29 mouse cellular contexts compared by ENCODE assay signal in genomic region chr10:63432099-63432498, GRCm38 (mm10). TPM values are rescaled to one million over a fixed set of nuclear protein-coding genes. Genes with fewer than 3 reads are reported as not detected.
DNase-seq lines count a peak whose midpoint lies in the region; ATAC-seq and TF ChIP-seq lines count a peak whose summit lies in the region.
"Had no signal": no experiment of that assay in that cellular context is flagged by ENCODE, and none has a peak within 500 bp of the region (broad histone marks: within the 10 kb centered on the region; RNA-seq: fewer than 3 reads in every experiment).

No protein-coding gene starts in this region.

- no peak for TF ChIP-seq CTCF in MEL (IDR thresholded peaks at IDR 0.05 in 2 of 3, conservative IDR thresholded peaks at IDR 0.05 in 1 of 3; ENCODE audit: control insufficient read depth in 1 of 3, insufficient read depth in 1 of 3, low read depth in 2 of 3, low read length in 3 of 3, poor library complexity in 1 of 3, severe bottlenecking in 1 of 3)

- peak; percentile 58 for DNase-seq in heart, adult 11 months
- no peak for DNase-seq in heart, adult 8-10 months (ENCODE audit: low spot score)
- DNase-seq in MEL (ENCODE audit: low read depth, low spot score) = no peak
- DNase-seq: adrenal gland, adult 2 months; adrenal gland, postnatal 10 days; adrenal gland, postnatal 25 days; B cell, adult 2 months; cerebellum, adult 11 months; cerebellum, adult 18-20 months; cerebellum, adult 8-10 months; cerebellum, postnatal 14 days; cerebellum, postnatal 36 days; embryo, embryonic 11 days had no signal

- no peaks in the 10 kb centered on the region for H3K27me3 ChIP-seq in megakaryocyte, embryonic 14.5 days (replicated peaks)
- no peaks in the 10 kb centered on the region for H3K27me3 ChIP-seq in MEL (ENCODE audit: control insufficient read depth in 1 of 2, insufficient read depth in 2 of 2, low read length in 2 of 2)
- H3K27me3 ChIP-seq: CH12.LX; embryonic facial prominence, embryonic 13.5 days; embryonic facial prominence, embryonic 15.5 days; forebrain, embryonic 12.5 days had no signal

- H3K4me3 ChIP-seq in megakaryocyte, embryonic 14.5 days (replicated peaks) = peak overlapping the region; percentile 10
- no peak overlapping the region for H3K4me3 ChIP-seq in MEL (ENCODE audit: control insufficient read depth in 1 of 2, insufficient read depth in 1 of 2, low read depth in 2 of 2, low read length in 2 of 2)
- H3K4me3 ChIP-seq: embryonic facial prominence, embryonic 13.5 days; embryonic facial prominence, embryonic 15.5 days; erythroblast, embryonic 14.5 days; forebrain, embryonic 10.5 days; forebrain, embryonic 12.5 days had no signal

- TF ChIP-seq POLR2A in MEL (IDR thresholded peaks at IDR 0.05; ENCODE audit: control insufficient read depth in 1 of 2, insufficient read depth in 1 of 2, low read depth in 1 of 2, low read length in 2 of 2, poor library complexity in 1 of 2) = no peak

- TF ChIP-seq EP300 in MEL (IDR thresholded peaks at IDR 0.05; ENCODE audit: low read depth in 1 of 2, low read length in 2 of 2) = no peak

- H3K4me1 ChIP-seq in megakaryocyte, embryonic 14.5 days = peaks cover 22% of the 10 kb centered on the region
- H3K4me1 ChIP-seq in MEL (ENCODE audit: control insufficient read depth in 1 of 2, insufficient read depth in 2 of 2, low read length in 2 of 2) = peaks cover 17 to 34% of the 10 kb centered on the region in 2 experiments
- H3K4me1 ChIP-seq: embryonic facial prominence, embryonic 13.5 days; forebrain, embryonic 12.5 days had no signal

- no peak overlapping the region for H3K9ac ChIP-seq in MEL (ENCODE audit: control insufficient read depth, low read depth, low read length, poor library complexity, severe bottlenecking)
- H3K9ac ChIP-seq: embryonic facial prominence, embryonic 13.5 days; embryonic facial prominence, embryonic 15.5 days; forebrain, embryonic 12.5 days had no signal

- TF ChIP-seq RAD21 in MEL (IDR thresholded peaks at IDR 0.05; ENCODE audit: low read depth, low read length) = no peak

- ATAC-seq in megakaryocyte, adult 5-6 weeks (ENCODE audit: poor library complexity, severe bottlenecking) = no peak
- ATAC-seq: CD4-positive, CD25-positive, alpha-beta regulatory T cell, adult 4 months; forebrain, embryonic 14.5 days; forebrain, embryonic 16.5 days had no signal

- H3K36me3 ChIP-seq in megakaryocyte, embryonic 14.5 days (replicated peaks; ENCODE audit: low read length) = no peaks in the 10 kb centered on the region
- H3K36me3 ChIP-seq in MEL (ENCODE audit: control insufficient read depth in 1 of 2, insufficient read depth in 2 of 2, low read length in 2 of 2) = peaks cover 0 to 34% of the 10 kb centered on the region in 2 experiments; a peak in 2 of 4 replicates
- H3K36me3 ChIP-seq: embryonic facial prominence, embryonic 13.5 days; embryonic facial prominence, embryonic 15.5 days; forebrain, embryonic 10.5 days; forebrain, embryonic 12.5 days; G1E had no signal

- peak overlapping the region; percentile 80 for H3K27ac ChIP-seq in MEL (ENCODE audit: control insufficient read depth, low read depth, low read length)
- H3K27ac ChIP-seq: embryonic facial prominence, embryonic 13.5 days; embryonic facial prominence, embryonic 15.5 days; forebrain, embryonic 10.5 days; forebrain, embryonic 12.5 days had no signal

- H3K9me3 ChIP-seq in megakaryocyte, embryonic 14.5 days = no peaks in the 10 kb centered on the region
- H3K9me3 ChIP-seq in MEL (replicated peaks; ENCODE audit: insufficient read depth, low read length) = no peaks in the 10 kb centered on the region
- H3K9me3 ChIP-seq: embryonic facial prominence, embryonic 13.5 days; embryonic facial prominence, embryonic 15.5 days; forebrain, embryonic 10.5 days; forebrain, embryonic 12.5 days; G1E had no signal

- H3K79me2 ChIP-seq in MEL (ENCODE audit: control insufficient read depth, insufficient read depth, low read length, poor library complexity) = no peaks in the 10 kb centered on the region; the same call in 1 of the 2 replicates

TF ChIP-seq in MEL, 35 proteins besides CTCF, POLR2A, EP300 and RAD21:
- TF ChIP-seq E2F4 (IDR thresholded peaks at IDR 0.05; ENCODE audit: borderline replicate concordance, low read depth, low read length) (no peak), USF2 (IDR thresholded peaks at IDR 0.05; ENCODE audit: borderline replicate concordance in 1 of 2, insufficient read depth in 1 of 2, low read depth in 1 of 2, low read length in 2 of 2) (no peak), TBP (IDR thresholded peaks at IDR 0.05; ENCODE audit: low read depth, low read length) (no peak), SMC3 (IDR thresholded peaks at IDR 0.05; ENCODE audit: low read depth, low read length) (no peak), MEF2A (IDR thresholded peaks at IDR 0.05; ENCODE audit: extremely low read depth, insufficient replicate concordance, low read depth, low read length, poor library complexity, severe bottlenecking) (no peak), CHD2 (IDR thresholded peaks at IDR 0.05; ENCODE audit: low read length) (no peak), BHLHE40 (IDR thresholded peaks at IDR 0.05; ENCODE audit: borderline replicate concordance, low read depth, low read length) (no peak), ZKSCAN1 (IDR thresholded peaks at IDR 0.05; ENCODE audit: low read depth, low read length) (no peak), MAZ (IDR thresholded peaks at IDR 0.05; ENCODE audit: low read depth, low read length) (no peak), ZMIZ1 (IDR thresholded peaks at IDR 0.05; ENCODE audit: low read depth, low read length) (no peak), UBTF (IDR thresholded peaks at IDR 0.05; ENCODE audit: borderline replicate concordance, insufficient read depth, low read depth, low read length) (no peak)

RNA-seq across cellular contexts. Expression of gene Ctnna3, which starts 2.2 kb away (rescaled TPM):
- total RNA-seq in heart, adult 8-10 months (2022) = 10 to 100 TPM; 52.0 to 66.8 (median 54.9) TPM
- polyA plus RNA-seq in megakaryocyte, embryonic 14.5 days (2012; ENCODE audit: insufficient read depth, low replicate concordance) = not detected in 2 replicates
- total RNA-seq in megakaryocyte, adult 5-6 weeks (2015) = not detected in 2 replicates
- not detected in 2 replicates for total RNA-seq in megakaryocyte, adult 5-6 weeks (2017)
- total RNA-seq in MEL (2012; rRNA removed) = not detected in 2 replicates
- polyA plus RNA-seq in MEL (2012; ENCODE audit: insufficient read depth in 1 of 2, insufficient read length in 2 of 2, low read depth in 1 of 2, low replicate concordance in 2 of 2, missing spikeins in 1 of 2) = not detected
- total RNA-seq: common myeloid progenitor, adult 5-6 weeks; G1E had no signal
- polyA plus RNA-seq: adrenal gland, adult 2 months; erythroblast, embryonic 14.5 days; G1E had no signal

RNA-seq across cellular contexts. Expression of gene Gm7075, which starts 10.5 kb away (rescaled TPM):
- not detected for total RNA-seq in heart, adult 8-10 months (2022)
- not detected in 2 replicates for polyA plus RNA-seq in megakaryocyte, embryonic 14.5 days (2012; ENCODE audit: insufficient read depth, low replicate concordance)
- not detected in 2 replicates for total RNA-seq in megakaryocyte, adult 5-6 weeks (2015)
- not detected in 2 replicates for total RNA-seq in megakaryocyte, adult 5-6 weeks (2017)
- not detected in 2 replicates for total RNA-seq in MEL (2012; rRNA removed)
- polyA plus RNA-seq in MEL (2012; ENCODE audit: insufficient read depth in 1 of 2, insufficient read length in 2 of 2, low read depth in 1 of 2, low replicate concordance in 2 of 2, missing spikeins in 1 of 2) = not detected
- total RNA-seq: adrenal gland, adult 2 months; adrenal gland, postnatal 10 days; adrenal gland, postnatal 25 days; adrenal gland, postnatal 4 days; CH12.LX; common myeloid progenitor, adult 5-6 weeks; G1E had no signal
- polyA plus RNA-seq: adrenal gland, adult 2 months; brain, embryonic 14.5 days; CD4-positive, CD25-positive, alpha-beta regulatory T cell, adult 4 months; embryonic facial prominence, embryonic 11.5 days; embryonic facial prominence, embryonic 13.5 days; embryonic facial prominence, embryonic 15.5 days; erythroblast, embryonic 14.5 days; forebrain, embryonic 10.5 days; forebrain, embryonic 12.5 days; forebrain, embryonic 14.5 days; forebrain, embryonic 16.5 days; G1E had no signal

RNA-seq across cellular contexts. Expression of gene Dnajc12, which starts 49.9 kb away (rescaled TPM):
- total RNA-seq in heart, adult 8-10 months (2022) = 10 to 100 TPM; 14.6 to 19.2 (median 19.0) TPM
- 1.0 TPM in 1 of 2 replicates, not detected in the other for polyA plus RNA-seq in megakaryocyte, embryonic 14.5 days (2012; ENCODE audit: insufficient read depth, low replicate concordance)
- 5.1 and 7.1 TPM in 2 replicates for total RNA-seq in megakaryocyte, adult 5-6 weeks (2015)
- total RNA-seq in megakaryocyte, adult 5-6 weeks (2017) = 0.69 and 1.7 TPM in 2 replicates
- 2.7 and 2.9 TPM in 2 replicates for total RNA-seq in MEL (2012; rRNA removed)
- 1 to 10 TPM in 1 of 2 experiments, not detected in 1; 7.3 TPM for polyA plus RNA-seq in MEL (2012; ENCODE audit: insufficient read depth in 1 of 2, insufficient read length in 2 of 2, low read depth in 1 of 2, low replicate concordance in 2 of 2, missing spikeins in 1 of 2)

RNA-seq across cellular contexts. Expression of gene Sirt1, which starts 50.6 kb away (rescaled TPM):
- 10 to 100 TPM in 2 of 4 experiments, 1 to 10 TPM in 2; 9.3 to 12.3 (median 10.7) TPM for total RNA-seq in heart, adult 8-10 months (2022)
- polyA plus RNA-seq in megakaryocyte, embryonic 14.5 days (2012; ENCODE audit: insufficient read depth, low replicate concordance) = 1.0 TPM in 1 of 2 replicates, not detected in the other
- 34.2 and 40.8 TPM in 2 replicates for total RNA-seq in megakaryocyte, adult 5-6 weeks (2015)
- total RNA-seq in megakaryocyte, adult 5-6 weeks (2017) = 39.1 and 49.8 TPM in 2 replicates
- total RNA-seq in MEL (2012; rRNA removed) = 9.1 and 13.2 TPM in 2 replicates
- 10 to 100 TPM in 1 of 2 experiments, not detected in 1; 19.8 TPM for polyA plus RNA-seq in MEL (2012; ENCODE audit: insufficient read depth in 1 of 2, insufficient read length in 2 of 2, low read depth in 1 of 2, low replicate concordance in 2 of 2, missing spikeins in 1 of 2)

Comparison
In these comparisons a context has a peak if more than half of its experiments do, and no peak if none do; other contexts are left out.
1. RNA of gene Ctnna3, which starts 2.2 kb away (total RNA-seq): 52.0 to 66.8 TPM in heart, adult 8-10 months; not detected in megakaryocyte, adult 5-6 weeks and not detected in MEL; every median in the first group is over 10 times any median in the second.